Mouse (Mus musculus): ENCODE data around the gene Bmp7. TPM values are rescaled to one million over a fixed set of nuclear protein-coding genes. Genes with fewer than 3 reads are reported as not detected.

Bmp7 gene
- total and polyA plus RNA-seq, 2 experiments from 2014 or later, result 15.3 to 34.0 TPM

GRCm38 (mm10) chr2:172950722-172951121 lies 10.6 kb upstream of the Bmp7 start:
- Histone ChIP-seq H3K9ac (replicated peaks; ENCODE audit: low read length, poor library complexity, severe bottlenecking) (no peak overlapping the region), H3K36me3 (ENCODE audit: insufficient read depth, low read length) (no peaks in the 10 kb centered on the region), H3K4me2 (ENCODE audit: low read depth, low read length, poor library complexity, severe bottlenecking) (no peak overlapping the region), H3K9me3 (ENCODE audit: low read length) (no peaks in the 10 kb centered on the region), H3K27me3 (ENCODE audit: insufficient read depth, low read length) (no peaks in the 10 kb centered on the region), H3K4me3 (ENCODE audit: low read depth, low read length) (no peak overlapping the region), H3K27ac (ENCODE audit: low read depth, low read length) (no peak overlapping the region), H3K4me1 (ENCODE audit: insufficient read depth, low read length) (no peaks in the 10 kb centered on the region)
- no peak for ATAC-seq (ENCODE audit: low FRiP score)
- 30% methylated on average over 11 of the region's 11 CpGs for WGBS
- no peak for TF ChIP-seq CTCF (IDR thresholded peaks at IDR 0.05)
- DNase-seq (ENCODE audit: low spot score), result no peak

DNA sequence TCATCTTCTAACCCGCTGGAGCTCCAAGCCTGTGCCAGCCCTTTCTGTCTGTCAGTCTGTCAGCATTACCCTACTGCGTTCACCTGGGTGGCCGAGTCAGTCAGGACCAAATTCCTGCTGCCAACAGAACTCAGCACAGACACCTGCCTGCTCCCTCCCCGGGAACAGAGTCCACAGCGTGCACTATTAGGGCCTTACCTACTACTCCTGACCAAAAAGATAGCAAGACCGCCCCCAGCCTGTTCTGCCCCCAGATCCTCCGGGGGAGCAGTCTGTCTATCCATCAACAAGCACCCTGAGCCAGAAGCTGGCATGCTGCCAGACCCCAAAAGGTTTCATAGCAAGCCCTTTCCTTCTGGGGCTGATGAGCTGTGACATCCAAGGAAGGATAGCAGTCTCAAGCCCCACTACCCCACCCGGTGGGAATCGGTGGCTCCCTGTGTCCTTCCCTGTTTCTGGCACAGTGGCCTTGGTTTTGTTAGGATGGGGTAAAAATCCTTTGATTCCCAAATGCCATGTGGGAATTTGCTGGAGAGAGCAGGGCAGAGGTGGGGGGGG lies 10.1 kb upstream of the Bmp7 start:
- Histone ChIP-seq H3K4me3 (ENCODE audit: low read depth, low read length) (no peak overlapping the region), H3K36me3 (ENCODE audit: insufficient read depth, low read length) (no peaks in the 10 kb centered on the region), H3K9me3 (ENCODE audit: low read length) (no peaks in the 10 kb centered on the region), H3K9ac (replicated peaks; ENCODE audit: low read length, poor library complexity, severe bottlenecking) (no peak overlapping the region), H3K4me1 (ENCODE audit: insufficient read depth, low read length) (no peaks in the 10 kb centered on the region), H3K27me3 (ENCODE audit: insufficient read depth, low read length) (no peaks in the 10 kb centered on the region), H3K4me2 (ENCODE audit: low read depth, low read length, poor library complexity, severe bottlenecking) (no peak overlapping the region), H3K27ac (ENCODE audit: low read depth, low read length) (no peak overlapping the region)
- DNase-seq (ENCODE audit: low spot score) (no peak), ATAC-seq (ENCODE audit: low FRiP score) (no peak)
- WGBS, result 65% methylated on average over 9 of the region's 9 CpGs
- no peak for TF ChIP-seq CTCF (IDR thresholded peaks at IDR 0.05)

- H3K27me3 ChIP-seq (ENCODE audit: insufficient read depth, low read length), result no peaks in the 10 kb centered on the region
- no peak overlapping the region for H3K4me3 ChIP-seq (ENCODE audit: low read depth, low read length)
- peak; percentile 62 for TF ChIP-seq CTCF (IDR thresholded peaks at IDR 0.05)
- peak; percentile 35 for DNase-seq (ENCODE audit: low spot score)
- H3K9me3 ChIP-seq (ENCODE audit: low read length), result no peaks in the 10 kb centered on the region
- no peak for ATAC-seq (ENCODE audit: low FRiP score)
- H3K4me2 ChIP-seq (ENCODE audit: low read depth, low read length, poor library complexity, severe bottlenecking), result no peak overlapping the region
- H3K4me1 ChIP-seq (ENCODE audit: insufficient read depth, low read length), result no peaks in the 10 kb centered on the region
- H3K27ac ChIP-seq (ENCODE audit: low read depth, low read length), result no peak overlapping the region
- no peak overlapping the region for H3K9ac ChIP-seq (replicated peaks; ENCODE audit: low read length, poor library complexity, severe bottlenecking)
- H3K36me3 ChIP-seq (ENCODE audit: insufficient read depth, low read length), result no peaks in the 10 kb centered on the region
- 51% methylated on average over 5 of the region's 5 CpGs for WGBS
These were observed 8.9 kb upstream of the Bmp7 start for GRCm38 (mm10) chr2:172949051-172949450.

GRCm38 (mm10) chr2:172940799-172941163 lies 660 bp upstream of the Bmp7 start:
- Histone ChIP-seq H3K36me3 (ENCODE audit: insufficient read depth, low read length) (no peaks in the 10 kb centered on the region), H3K9ac (replicated peaks; ENCODE audit: low read length, poor library complexity, severe bottlenecking) (no peak overlapping the region), H3K27ac (ENCODE audit: low read depth, low read length) (no peak overlapping the region), H3K9me3 (ENCODE audit: low read length) (no peaks in the 10 kb centered on the region), H3K4me1 (ENCODE audit: insufficient read depth, low read length) (peaks cover 11% of the 10 kb centered on the region), H3K27me3 (ENCODE audit: insufficient read depth, low read length) (peaks cover 53% of the 10 kb centered on the region), H3K4me3 (ENCODE audit: low read depth, low read length) (peak overlapping the region; percentile 46), H3K4me2 (ENCODE audit: low read depth, low read length, poor library complexity, severe bottlenecking) (peak overlapping the region; percentile 95)
- TF ChIP-seq CTCF (IDR thresholded peaks at IDR 0.05), result no peak
- ATAC-seq (ENCODE audit: low FRiP score) (no peak), DNase-seq (ENCODE audit: low spot score) (no peak)
- 0% methylated on average over 8 of the region's 13 CpGs for WGBS

DNA sequence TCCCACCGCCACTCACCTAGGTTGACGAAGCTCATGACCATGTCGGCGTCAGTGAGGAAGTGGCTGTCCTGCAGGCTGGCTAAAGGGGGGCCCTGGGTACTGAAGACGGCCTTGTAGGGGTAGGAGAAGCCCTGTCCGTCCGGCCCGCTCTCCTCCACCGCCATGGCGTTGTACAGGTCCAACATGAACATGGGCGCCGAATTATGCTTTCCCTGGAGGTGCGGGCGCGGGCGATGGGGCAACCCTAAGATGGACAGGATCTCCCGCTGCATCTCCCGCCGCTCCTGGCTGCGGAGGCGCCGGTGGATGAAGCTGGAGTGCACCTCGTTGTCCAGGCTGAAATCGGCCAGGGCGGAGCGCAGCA lies 500 bp downstream of the Bmp7 start:
- Histone ChIP-seq H3K36me3 (ENCODE audit: insufficient read depth, low read length) (no peaks in the 10 kb centered on the region), H3K27me3 (ENCODE audit: insufficient read depth, low read length) (peaks cover 57% of the 10 kb centered on the region), H3K9ac (replicated peaks; ENCODE audit: low read length, poor library complexity, severe bottlenecking) (peak overlapping the region; percentile 39; the same call in 1 of the 2 replicates), H3K4me2 (ENCODE audit: low read depth, low read length, poor library complexity, severe bottlenecking) (peak overlapping the region; percentile 95), H3K9me3 (ENCODE audit: low read length) (no peaks in the 10 kb centered on the region), H3K4me3 (ENCODE audit: low read depth, low read length) (peak overlapping the region; percentile 46), H3K27ac (ENCODE audit: low read depth, low read length) (no peak overlapping the region; the same call in 1 of the 2 replicates), H3K4me1 (ENCODE audit: insufficient read depth, low read length) (peaks cover 12% of the 10 kb centered on the region)
- 0% methylated on average over 26 of the region's 26 CpGs for WGBS
- no peak for TF ChIP-seq CTCF (IDR thresholded peaks at IDR 0.05)
- no peak for ATAC-seq (ENCODE audit: low FRiP score)
- DNase-seq (ENCODE audit: low spot score), result no peak

GRCm38 (mm10) chr2:172938761-172939638 lies 1.1 kb downstream of the Bmp7 start:
- Histone ChIP-seq H3K36me3 (ENCODE audit: insufficient read depth, low read length) (no peaks in the 10 kb centered on the region), H3K4me3 (ENCODE audit: low read depth, low read length) (peak overlapping the region; percentile 46), H3K4me1 (ENCODE audit: insufficient read depth, low read length) (peaks cover 15% of the 10 kb centered on the region), H3K27me3 (ENCODE audit: insufficient read depth, low read length) (peaks cover 57% of the 10 kb centered on the region), H3K4me2 (ENCODE audit: low read depth, low read length, poor library complexity, severe bottlenecking) (peak overlapping the region; percentile 95), H3K9ac (replicated peaks; ENCODE audit: low read length, poor library complexity, severe bottlenecking) (0 out of 2 replicates have a peak overlapping the region, but pooled peaks have one; percentile 39), H3K9me3 (ENCODE audit: low read length) (no peaks in the 10 kb centered on the region), H3K27ac (ENCODE audit: low read depth, low read length) (no peak overlapping the region)
- peak; percentile 38 for TF ChIP-seq CTCF (IDR thresholded peaks at IDR 0.05)
- ATAC-seq (ENCODE audit: low FRiP score) (no peak), DNase-seq (ENCODE audit: low spot score) (no peak)
- WGBS, result under 1% methylated on average over 57 of the region's 57 CpGs
